Comparison of ENCODE assay signal across 8 mouse cellular contexts in the genomic region with DNA sequence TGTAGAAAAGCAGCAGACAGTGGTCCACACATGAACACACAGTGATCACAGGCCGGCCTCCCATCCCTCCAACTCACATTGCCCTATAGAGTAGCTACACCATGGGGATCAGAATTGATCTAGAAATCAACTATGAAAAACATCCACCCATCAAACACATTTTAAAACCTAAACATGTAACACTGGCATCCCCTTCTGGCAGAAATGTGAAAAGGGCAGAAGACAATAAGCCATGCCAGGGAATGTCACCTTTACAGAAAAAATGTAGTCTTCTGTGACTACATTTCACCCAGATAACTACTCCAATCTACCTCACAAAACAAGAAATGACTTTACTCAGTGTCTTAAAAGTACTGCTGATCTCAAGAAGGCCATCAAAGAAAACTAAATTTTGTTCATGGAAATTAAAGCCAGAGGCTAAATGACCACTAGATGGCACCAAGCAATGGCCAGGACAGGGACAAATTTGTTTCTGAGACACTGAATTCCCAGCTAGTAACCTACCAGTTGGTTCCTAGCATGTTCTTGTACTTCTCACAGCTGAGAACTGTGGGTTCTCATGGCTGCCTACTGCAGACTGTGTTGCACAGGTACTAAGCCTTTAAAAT.
DNase-seq lines count a peak whose midpoint lies in the region; ATAC-seq and TF ChIP-seq lines count a peak whose summit lies in the region.

No protein-coding gene starts in this region.

- peak; percentile 25 to 42 for DNase-seq in cerebellum, postnatal 14 days
- peak; percentile 23 to 29 for DNase-seq in left cerebral cortex, postnatal 14 days (ENCODE audit: low spot score in 2 of 2)
- no peak for DNase-seq in left cerebral cortex, adult 11 months (ENCODE audit: low spot score)
- peak; percentile 40 for DNase-seq in brain, embryonic 14.5 days (ENCODE audit: low read depth)
- DNase-seq in ovary, postnatal 10 days (ENCODE audit: low spot score) = no peak

- no peaks in the 10 kb centered on the region; the same call in 1 of the 2 replicates for H3K9me3 ChIP-seq in midbrain, embryonic 16.5 days (replicated peaks; ENCODE audit: control insufficient read depth, low read length, poor library complexity, severe bottlenecking)

- H3K4me1 ChIP-seq in midbrain, embryonic 16.5 days (ENCODE audit: control insufficient read depth, insufficient read depth, low read length) = no peaks in the 10 kb centered on the region

- no peak for ATAC-seq in cerebellum, adult (ENCODE audit: insufficient number of reproducible peaks, low FRiP score, low TSS enrichment)
- 0 out of 2 replicates have a peak, but pooled peaks have one; percentile 52 for ATAC-seq in megakaryocyte-erythroid progenitor cell, adult 5-6 weeks (replicated peaks; ENCODE audit: low FRiP score, low TSS enrichment, poor library complexity, severe bottlenecking)
- no peak for ATAC-seq in midbrain, embryonic 16.5 days

- peak; percentile 56; the same call in 1 of the 2 replicates for TF ChIP-seq CTCF in brain, embryonic 14.5 days (IDR thresholded peaks at IDR 0.05; ENCODE audit: borderline replicate concordance, extremely low read depth, insufficient read depth, insufficient read length)

- H3K27ac ChIP-seq in midbrain, embryonic 16.5 days (ENCODE audit: low read length) = no peak overlapping the region

- WGBS in midbrain, embryonic 16.5 days = 88% methylated on average over 1 of the region's 1 CpGs

- no peaks in the 10 kb centered on the region for H3K36me3 ChIP-seq in midbrain, embryonic 16.5 days (ENCODE audit: control insufficient read depth, insufficient read depth, low read length)

- intact Hi-C loops in left cerebral cortex, postnatal 14 days (cut with DNase I) = loop anchor here (10.0 kb wide), 1 partner anchor 89 kb away; no protein-coding TSS in a partner anchor

- H3K4me3 ChIP-seq in midbrain, embryonic 16.5 days (ENCODE audit: low read depth, low read length) = no peak overlapping the region

- TF ChIP-seq POLR2A in brain, embryonic 14.5 days (IDR thresholded peaks at IDR 0.05; ENCODE audit: borderline replicate concordance, extremely low read depth, insufficient read depth, insufficient read length, poor library complexity, severe bottlenecking) = no peak

- no peak overlapping the region for H3K4me2 ChIP-seq in midbrain, embryonic 16.5 days (ENCODE audit: low read length)

- no peaks in the 10 kb centered on the region for H3K27me3 ChIP-seq in midbrain, embryonic 16.5 days (ENCODE audit: control insufficient read depth, insufficient read depth, low read depth, low read length)

- H3K9ac ChIP-seq in midbrain, embryonic 16.5 days (ENCODE audit: low read depth, low read length) = no peak overlapping the region

Comparison
In these comparisons a context has a peak if more than half of its experiments do, and no peak if none do; other contexts are left out.
1. DNase-seq: peak in cerebellum, postnatal 14 days (2 of 2), left cerebral cortex, postnatal 14 days (2 of 2) and brain, embryonic 14.5 days (single experiment); none in left cerebral cortex, adult 11 months (single experiment) and ovary, postnatal 10 days (single experiment).